Mouse (Mus musculus): Measurements from ENCODE around the gene Gpr174. TPM values are rescaled to one million over a fixed set of nuclear protein-coding genes. Genes with fewer than 3 reads are reported as not detected.

Gene Gpr174
- polyA plus RNA-seq (2015; fragmentation: Nextera tagmentation; extraction: Ambion mirVana) = not detected in 2 replicates

- H3K9me3 ChIP-seq (ENCODE audit: control insufficient read depth) = no peaks in the 10 kb centered on the region
- 59% methylated on average over 2 of the region's 2 CpGs for WGBS
Observed at GRCm38 (mm10) chrX:107255486-107256227, at the start of gene Gpr174. Gene Gpr174, plus strand, starts transcription at chrX:107255878.

GRCm38 (mm10) chrX:107217577-107218090 lies 38.0 kb upstream of the Gpr174 start:
- Histone ChIP-seq H3K36me3 (ENCODE audit: control insufficient read depth, insufficient read depth) (no peaks in the 10 kb centered on the region), H3K4me1 (replicated peaks; ENCODE audit: control insufficient read depth, insufficient read depth, low read length) (no peaks in the 10 kb centered on the region), H3K9me3 (ENCODE audit: control insufficient read depth) (no peaks in the 10 kb centered on the region), H3K27ac (ENCODE audit: low read depth, low read length) (no peak overlapping the region), H3K4me3 (ENCODE audit: low read depth, low read length) (no peak overlapping the region), H3K27me3 (replicated peaks; ENCODE audit: control insufficient read depth, insufficient read depth, low read length) (no peaks in the 10 kb centered on the region), H3K4me2 (replicated peaks; ENCODE audit: low read depth) (no peak overlapping the region), H3K9ac (ENCODE audit: low read depth, low read length) (no peak overlapping the region)
- ATAC-seq = no peak
- 80% methylated on average over 2 of the region's 2 CpGs for whole genome bisulfite sequencing
- no peak for TF ChIP-seq CTCF (IDR thresholded peaks at IDR 0.05; ENCODE audit: low read depth)

More at GRCm38 (mm10) chrX:107255486-107256227, at the start of gene Gpr174:
- no peak within 1 kb of the TSS for H3K4me3 ChIP-seq (ENCODE audit: low read depth, low read length)
- H3K27me3 ChIP-seq (replicated peaks; ENCODE audit: control insufficient read depth, insufficient read depth, low read length) = no peaks in the 10 kb centered on the region
- H3K4me2 ChIP-seq (replicated peaks; ENCODE audit: low read depth) = no peak within 1 kb of the TSS
- ATAC-seq = no peak
- no peak within 1 kb of the TSS for H3K9ac ChIP-seq (ENCODE audit: low read depth, low read length)
- no peak for TF ChIP-seq CTCF (IDR thresholded peaks at IDR 0.05; ENCODE audit: low read depth)
- H3K36me3 ChIP-seq (ENCODE audit: control insufficient read depth, insufficient read depth) = no peaks in the 10 kb centered on the region
- H3K4me1 ChIP-seq (replicated peaks; ENCODE audit: control insufficient read depth, insufficient read depth, low read length) = no peaks in the 10 kb centered on the region
- H3K27ac ChIP-seq (ENCODE audit: low read depth, low read length) = no peak within 1 kb of the TSS

GRCm38 (mm10) chrX:107224846-107225245 lies 30.8 kb upstream of the Gpr174 start:
- H3K4me3 ChIP-seq (ENCODE audit: low read depth, low read length) = no peak overlapping the region
- no peaks in the 10 kb centered on the region for H3K9me3 ChIP-seq (ENCODE audit: control insufficient read depth)
- no peaks in the 10 kb centered on the region for H3K36me3 ChIP-seq (ENCODE audit: control insufficient read depth, insufficient read depth)
- WGBS = 71% methylated on average over 1 of the region's 1 CpGs
- TF ChIP-seq CTCF (IDR thresholded peaks at IDR 0.05; ENCODE audit: low read depth) = no peak
- H3K9ac ChIP-seq (ENCODE audit: low read depth, low read length) = no peak overlapping the region
- H3K4me1 ChIP-seq (replicated peaks; ENCODE audit: control insufficient read depth, insufficient read depth, low read length) = no peaks in the 10 kb centered on the region
- ATAC-seq = no peak
- no peak overlapping the region for H3K4me2 ChIP-seq (replicated peaks; ENCODE audit: low read depth)
- H3K27me3 ChIP-seq (replicated peaks; ENCODE audit: control insufficient read depth, insufficient read depth, low read length) = no peaks in the 10 kb centered on the region
- H3K27ac ChIP-seq (ENCODE audit: low read depth, low read length) = no peak overlapping the region

- ATAC-seq = no peak
- Histone ChIP-seq H3K4me1 (replicated peaks; ENCODE audit: control insufficient read depth, insufficient read depth, low read length) (no peaks in the 10 kb centered on the region), H3K27ac (ENCODE audit: low read depth, low read length) (no peak overlapping the region), H3K36me3 (ENCODE audit: control insufficient read depth, insufficient read depth) (no peaks in the 10 kb centered on the region), H3K4me2 (replicated peaks; ENCODE audit: low read depth) (no peak overlapping the region), H3K4me3 (ENCODE audit: low read depth, low read length) (no peak overlapping the region), H3K9me3 (ENCODE audit: control insufficient read depth) (no peaks in the 10 kb centered on the region), H3K9ac (ENCODE audit: low read depth, low read length) (no peak overlapping the region), H3K27me3 (replicated peaks; ENCODE audit: control insufficient read depth, insufficient read depth, low read length) (no peaks in the 10 kb centered on the region)
- TF ChIP-seq CTCF (IDR thresholded peaks at IDR 0.05; ENCODE audit: low read depth) = no peak
- WGBS = 55% methylated on average over 1 of the region's 1 CpGs
Observed at GRCm38 (mm10) chrX:107231214-107231613, 24.5 kb upstream of the Gpr174 start.

GRCm38 (mm10) chrX:107234655-107235054 lies 21.0 kb upstream of the Gpr174 start:
- Histone ChIP-seq H3K4me3 (ENCODE audit: low read depth, low read length) (no peak overlapping the region), H3K27me3 (replicated peaks; ENCODE audit: control insufficient read depth, insufficient read depth, low read length) (no peaks in the 10 kb centered on the region), H3K4me2 (replicated peaks; ENCODE audit: low read depth) (no peak overlapping the region), H3K9ac (ENCODE audit: low read depth, low read length) (no peak overlapping the region), H3K9me3 (ENCODE audit: control insufficient read depth) (no peaks in the 10 kb centered on the region), H3K4me1 (replicated peaks; ENCODE audit: control insufficient read depth, insufficient read depth, low read length) (no peaks in the 10 kb centered on the region), H3K27ac (ENCODE audit: low read depth, low read length) (no peak overlapping the region), H3K36me3 (ENCODE audit: control insufficient read depth, insufficient read depth) (no peaks in the 10 kb centered on the region)
- no peak for TF ChIP-seq CTCF (IDR thresholded peaks at IDR 0.05; ENCODE audit: low read depth)
- no peak for ATAC-seq

- H3K9ac ChIP-seq (ENCODE audit: low read depth, low read length) = no peak overlapping the region
- H3K27ac ChIP-seq (ENCODE audit: low read depth, low read length) = no peak overlapping the region
- H3K9me3 ChIP-seq (ENCODE audit: control insufficient read depth) = no peaks in the 10 kb centered on the region
- ATAC-seq = no peak
- WGBS = 88% methylated on average over 1 of the region's 1 CpGs
- H3K4me3 ChIP-seq (ENCODE audit: low read depth, low read length) = no peak overlapping the region
- no peaks in the 10 kb centered on the region for H3K4me1 ChIP-seq (replicated peaks; ENCODE audit: control insufficient read depth, insufficient read depth, low read length)
- no peaks in the 10 kb centered on the region for H3K27me3 ChIP-seq (replicated peaks; ENCODE audit: control insufficient read depth, insufficient read depth, low read length)
- H3K36me3 ChIP-seq (ENCODE audit: control insufficient read depth, insufficient read depth) = no peaks in the 10 kb centered on the region
- TF ChIP-seq CTCF (IDR thresholded peaks at IDR 0.05; ENCODE audit: low read depth) = no peak
- no peak overlapping the region for H3K4me2 ChIP-seq (replicated peaks; ENCODE audit: low read depth)
Observed at GRCm38 (mm10) chrX:107236461-107236860, 19.2 kb upstream of the Gpr174 start.
